Mouse (Mus musculus) cerebral cortex, adult 2 months (tissue): ENCODE measurements around the gene Gprc5b.

ENCODE experiments used
- WGBS: fragments of 180-500 bp; shearing (Covaris S2); methylation state at CpG from one replicate; pipeline ENCODE4 v1.1.7; 2018; 5-methylcytosine and 5-hydroxymethylcytosine counted together

Gprc5b gene

DNA sequence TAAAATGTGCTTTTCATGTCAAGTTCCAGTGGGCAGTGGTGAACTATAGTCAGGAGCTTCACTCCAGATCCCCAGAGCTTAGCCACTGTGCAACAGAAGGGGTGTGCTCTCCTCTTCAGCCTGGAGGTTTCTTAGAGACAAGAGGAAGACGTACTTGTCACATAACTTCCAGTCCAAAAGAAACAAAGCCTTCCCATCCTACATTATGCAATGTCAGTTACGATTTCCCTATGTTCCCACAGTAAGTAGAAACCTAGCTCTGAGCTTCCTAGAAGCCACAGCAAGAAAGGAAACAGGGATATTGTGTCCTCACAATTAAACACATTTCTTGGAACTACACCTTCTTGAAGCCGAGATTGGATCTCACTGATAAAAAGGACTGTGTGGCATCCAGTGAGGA, 47.8 kb downstream of the Gprc5b start:
- 82% methylated on average over 3 of the region's 3 CpGs for WGBS

DNA sequence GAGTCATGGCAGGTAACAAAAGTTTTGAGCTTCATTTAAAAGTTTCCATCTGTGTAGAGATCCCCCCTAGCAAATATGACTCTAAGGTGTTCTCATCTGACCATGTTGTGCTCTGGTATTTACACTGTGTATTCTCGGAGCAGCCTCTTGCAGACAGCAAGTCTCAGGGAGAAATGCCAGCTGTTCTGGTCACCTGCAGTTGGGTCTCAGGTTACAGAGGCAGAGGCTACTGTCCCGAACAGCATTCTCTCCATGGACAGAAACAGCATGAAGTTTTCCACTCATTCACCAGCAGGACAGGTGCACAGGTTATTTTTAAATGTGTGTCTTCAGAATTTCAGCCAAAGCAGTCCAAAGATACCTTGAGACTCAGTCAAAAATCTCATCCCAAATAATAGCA, 50.1 kb downstream of the Gprc5b start:
- WGBS, result 70% methylated on average over 2 of the region's 2 CpGs

DNA sequence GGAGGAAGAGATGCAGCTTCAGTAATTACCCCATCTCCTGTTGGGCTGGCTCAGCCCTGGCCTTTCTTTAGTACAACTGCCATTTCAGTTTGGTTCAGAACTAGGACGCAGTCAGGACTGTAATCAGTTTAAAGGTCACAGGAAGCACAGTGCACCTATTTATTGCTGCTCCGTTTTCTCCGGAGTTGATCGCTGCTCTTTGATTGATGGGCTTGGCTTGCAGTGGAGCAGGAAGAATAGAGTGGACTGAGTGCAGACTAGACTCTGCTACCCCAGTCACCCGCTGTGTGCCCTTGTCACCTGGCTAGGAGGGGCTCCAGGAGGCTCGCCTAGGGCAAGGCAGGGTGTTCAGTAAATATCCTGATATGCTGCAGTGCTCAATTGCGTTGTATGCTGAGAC, 51.8 kb downstream of the Gprc5b start:
- 70% methylated on average over 7 of the region's 7 CpGs for WGBS

DNA sequence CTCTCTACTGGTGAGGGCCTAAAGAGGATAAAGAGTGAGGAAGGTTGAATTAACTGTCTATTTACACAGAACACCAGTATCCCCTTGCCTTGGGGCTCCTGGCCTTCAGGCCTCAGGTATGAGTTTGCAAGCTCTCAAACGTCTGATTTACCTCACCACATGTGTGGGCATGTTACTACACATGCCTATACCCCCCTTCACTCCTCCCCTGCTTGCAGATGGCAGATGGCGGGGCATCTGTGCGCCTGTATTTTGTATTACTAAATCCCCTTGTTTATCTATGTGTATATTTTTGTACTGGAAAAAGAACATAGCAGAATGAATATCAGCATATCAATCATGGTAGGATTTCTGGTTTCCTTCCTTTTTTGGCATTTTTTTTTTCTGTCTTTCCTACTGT, 52.7 kb downstream of the Gprc5b start:
- WGBS, result 74% methylated on average over 3 of the region's 3 CpGs

DNA sequence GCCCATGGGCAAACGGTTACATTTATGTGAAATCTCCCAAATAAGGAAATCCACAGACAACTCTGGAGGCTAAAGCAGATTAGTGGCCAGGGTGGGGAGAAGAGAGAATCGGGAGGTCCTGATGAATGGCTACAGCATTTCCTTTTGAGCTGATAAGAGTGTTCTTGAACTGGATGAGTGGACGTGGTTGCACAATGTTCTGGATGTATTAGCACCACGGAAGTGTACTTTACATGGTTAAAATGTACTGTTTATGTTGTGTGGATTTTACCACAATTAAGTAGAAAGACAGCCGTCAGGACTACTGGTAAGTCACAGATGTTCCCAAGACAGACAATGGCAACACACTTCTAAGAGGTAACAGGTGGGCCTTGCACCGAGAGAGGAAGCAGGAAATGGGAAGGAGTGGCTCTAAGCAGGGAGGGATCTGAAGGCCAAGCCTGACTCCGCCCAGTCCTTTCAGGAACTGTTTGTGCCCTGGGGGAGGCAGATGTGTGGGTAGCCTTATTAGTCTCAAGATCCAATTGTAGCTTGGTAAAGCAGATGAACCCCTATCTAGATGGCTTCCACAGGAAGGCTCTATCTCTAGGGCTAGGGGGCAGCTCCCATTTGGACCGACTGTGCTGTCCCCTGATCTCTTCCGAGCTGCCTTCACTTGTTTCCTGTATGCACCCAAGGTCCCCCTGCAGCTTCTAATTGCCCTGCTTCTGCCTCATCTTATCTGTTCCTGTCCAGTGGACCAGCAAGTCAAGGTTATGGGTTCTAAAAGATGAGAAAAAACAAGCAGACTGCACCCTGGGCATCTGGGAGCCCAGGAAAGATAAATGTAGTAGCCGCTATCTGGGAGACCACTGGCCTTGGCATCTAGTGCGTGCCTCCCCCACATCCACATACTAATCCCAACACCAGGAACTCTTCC, 57.3 kb downstream of the Gprc5b start:
- 84% methylated on average over 11 of the region's 11 CpGs for WGBS

DNA sequence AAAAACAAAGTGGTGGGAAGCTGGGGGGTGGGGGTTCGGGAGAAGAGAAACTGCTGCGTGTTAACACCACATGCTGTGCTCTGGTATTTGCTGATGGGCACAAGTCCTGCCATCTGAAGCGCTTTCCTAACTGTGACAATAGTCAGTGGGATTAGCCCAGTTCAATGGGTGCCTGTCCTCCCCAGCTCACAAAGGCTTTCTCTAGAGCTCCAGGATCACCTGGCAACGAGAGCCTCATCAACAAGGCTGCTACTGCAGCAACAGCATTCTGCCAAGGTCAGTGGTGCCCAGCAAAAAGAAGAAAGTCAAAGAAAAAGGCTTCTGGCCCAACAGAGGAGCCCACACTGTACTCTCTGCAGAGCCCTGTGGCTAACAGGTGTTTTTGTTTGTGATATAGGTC, 58.2 kb downstream of the Gprc5b start:
- 41% methylated on average over 4 of the region's 4 CpGs for WGBS

DNA sequence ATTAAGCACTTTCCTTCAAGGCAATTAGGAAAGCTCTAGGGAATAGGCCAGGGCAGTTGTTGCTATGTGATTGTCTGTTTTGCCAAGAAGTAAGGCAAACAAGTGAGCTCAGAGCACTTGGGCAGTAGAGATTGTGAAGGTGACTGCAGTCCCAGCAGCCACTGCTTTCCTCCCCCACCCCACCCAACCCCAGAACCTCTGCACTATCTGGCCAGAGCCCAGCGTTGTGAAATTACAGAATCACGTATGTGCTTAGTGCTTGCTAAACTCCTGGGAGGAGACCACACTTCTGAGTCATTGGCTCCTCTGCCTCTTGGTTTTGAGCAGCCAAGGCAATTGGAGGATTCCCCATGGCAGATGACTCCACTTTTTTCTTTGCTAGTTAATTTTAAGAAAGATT, 59.7 kb downstream of the Gprc5b start:
- 55% methylated on average over 2 of the region's 2 CpGs for WGBS

DNA sequence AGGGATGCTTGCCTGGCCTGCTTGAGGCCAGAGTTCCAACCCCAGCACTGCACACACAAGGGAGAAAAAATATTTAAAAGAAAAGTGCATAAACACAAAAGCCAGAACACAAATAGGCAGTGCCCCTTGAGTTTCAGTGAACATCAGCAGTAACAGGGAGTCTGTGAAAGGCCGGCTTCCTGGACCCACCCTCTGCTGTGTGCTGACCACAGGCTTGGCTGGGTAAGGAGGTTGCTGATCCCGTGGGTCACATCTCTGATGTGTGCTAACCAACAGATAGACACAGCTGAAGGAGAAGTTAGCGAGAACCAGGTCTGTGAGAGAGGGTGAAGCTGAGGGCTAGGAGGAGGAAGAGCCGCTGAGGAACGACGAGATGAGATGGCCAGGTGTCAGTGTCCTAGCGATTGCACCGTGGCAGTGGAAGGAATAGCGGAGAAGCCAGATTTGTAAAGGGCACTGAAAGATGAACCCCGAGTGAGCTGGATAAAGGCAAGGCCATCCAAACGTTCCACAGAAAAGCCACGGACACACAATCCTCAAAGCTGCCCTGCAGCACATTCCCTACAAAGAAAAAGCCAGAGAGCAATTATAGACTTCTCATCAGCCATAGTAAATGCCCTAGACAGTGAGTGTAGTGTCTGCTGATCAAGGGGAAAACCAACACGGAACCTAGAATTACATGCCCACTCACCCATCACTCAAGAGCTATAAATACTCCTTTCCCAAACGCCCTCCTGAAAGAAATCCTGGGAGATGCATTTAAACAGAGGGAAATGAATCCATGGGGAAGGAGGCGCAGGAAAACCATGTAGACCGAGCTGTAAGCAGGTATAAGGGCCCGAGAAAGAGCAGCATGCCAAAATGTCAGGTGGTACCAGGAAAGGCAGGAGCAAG, 63.3 kb downstream of the Gprc5b start:
- 76% methylated on average over 17 of the region's 17 CpGs for WGBS

DNA sequence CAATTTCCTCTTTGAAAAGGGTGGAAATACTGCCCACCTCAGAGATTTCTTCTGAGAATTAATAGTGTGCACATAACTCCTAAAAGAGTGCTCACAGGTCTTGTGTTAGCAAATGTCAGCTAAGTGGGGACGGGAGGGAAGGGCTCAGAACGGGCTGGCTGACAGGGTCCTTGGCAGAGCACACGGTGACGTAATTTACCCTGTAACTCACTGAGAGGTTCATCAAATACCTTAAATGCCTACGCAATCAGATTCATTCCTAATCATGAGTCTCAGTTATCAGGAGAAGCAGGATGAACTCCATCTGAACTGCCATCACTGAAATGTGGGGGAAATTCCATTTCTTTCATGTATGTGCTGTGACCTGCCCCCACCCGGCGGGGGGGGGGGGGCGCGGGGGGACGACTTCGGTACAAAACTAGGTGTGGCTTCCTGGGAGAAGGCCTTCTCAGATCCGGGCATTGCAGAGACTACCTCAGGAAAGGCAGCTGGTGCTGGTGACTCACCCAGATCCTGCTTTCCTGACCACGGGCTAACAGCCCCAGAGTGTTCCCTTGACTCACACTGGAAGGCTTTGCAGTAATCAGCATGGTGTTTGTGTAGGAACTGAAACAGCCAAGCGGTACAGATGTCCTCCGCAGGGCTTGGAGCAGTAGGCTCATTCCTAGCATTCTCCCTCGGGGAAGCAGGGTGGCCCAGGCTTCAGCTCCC, 65.3 kb downstream of the Gprc5b start:
- WGBS, result 33% methylated on average over 16 of the region's 16 CpGs

DNA sequence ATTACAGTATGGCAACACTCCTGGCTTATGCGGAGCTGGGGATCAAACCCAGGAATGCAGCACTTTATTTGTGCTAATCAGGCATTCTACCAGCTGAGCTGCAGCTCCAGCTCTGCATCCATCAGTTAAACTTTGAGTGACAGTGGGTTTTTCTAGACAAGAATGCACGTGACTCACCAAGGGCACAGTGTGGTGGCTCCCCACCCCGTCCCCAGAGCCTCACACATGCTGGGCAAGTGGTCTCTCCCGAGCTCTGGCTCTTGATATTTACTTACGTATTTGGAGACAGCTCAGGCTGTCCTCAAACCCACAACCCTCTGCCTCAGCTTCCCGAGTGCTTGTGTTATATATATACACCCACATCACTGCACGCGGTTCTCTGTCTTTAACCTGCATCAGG, 66.1 kb downstream of the Gprc5b start:
- WGBS, result 81% methylated on average over 8 of the region's 8 CpGs

DNA sequence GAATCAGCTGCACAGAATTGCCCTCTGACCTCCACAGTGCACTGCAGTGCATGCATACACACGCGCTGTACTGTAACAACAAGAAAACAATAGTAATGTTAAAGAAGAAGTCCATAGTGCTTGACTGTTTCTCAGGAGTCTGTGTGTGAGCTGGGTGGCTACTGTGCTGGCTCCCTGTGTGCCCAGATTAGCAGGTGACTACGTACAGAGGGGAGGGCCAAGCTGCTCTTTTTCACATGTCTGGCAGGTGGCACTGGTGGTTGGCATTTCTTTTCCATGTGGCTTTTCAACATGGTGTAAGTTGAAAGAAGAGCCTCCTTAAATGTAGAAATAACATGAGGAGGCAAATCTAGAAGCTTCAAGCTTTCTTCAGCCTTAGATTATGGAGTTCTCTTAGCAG, 66.7 kb downstream of the Gprc5b start:
- WGBS, result 85% methylated on average over 3 of the region's 3 CpGs

DNA sequence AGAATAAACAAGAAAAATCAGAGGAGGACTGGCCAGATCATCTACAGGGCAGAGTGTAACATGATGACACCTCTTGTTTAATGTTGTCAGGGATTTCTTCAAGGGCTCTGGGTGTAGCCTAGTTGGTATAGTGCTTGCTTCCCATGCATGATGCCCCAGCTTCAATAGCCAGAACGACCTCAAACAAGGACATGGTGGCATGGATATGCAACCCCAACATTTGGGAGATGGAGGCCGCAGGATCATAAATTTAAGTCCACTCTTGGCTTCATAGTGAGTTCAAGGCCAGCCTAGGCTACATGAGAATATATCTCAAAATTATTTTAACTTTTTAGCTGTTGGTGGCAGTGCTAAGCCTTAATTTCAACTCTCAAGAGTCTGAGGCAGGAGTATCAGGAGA, 67.7 kb downstream of the Gprc5b start:
- 93% methylated on average over 2 of the region's 2 CpGs for WGBS

DNA sequence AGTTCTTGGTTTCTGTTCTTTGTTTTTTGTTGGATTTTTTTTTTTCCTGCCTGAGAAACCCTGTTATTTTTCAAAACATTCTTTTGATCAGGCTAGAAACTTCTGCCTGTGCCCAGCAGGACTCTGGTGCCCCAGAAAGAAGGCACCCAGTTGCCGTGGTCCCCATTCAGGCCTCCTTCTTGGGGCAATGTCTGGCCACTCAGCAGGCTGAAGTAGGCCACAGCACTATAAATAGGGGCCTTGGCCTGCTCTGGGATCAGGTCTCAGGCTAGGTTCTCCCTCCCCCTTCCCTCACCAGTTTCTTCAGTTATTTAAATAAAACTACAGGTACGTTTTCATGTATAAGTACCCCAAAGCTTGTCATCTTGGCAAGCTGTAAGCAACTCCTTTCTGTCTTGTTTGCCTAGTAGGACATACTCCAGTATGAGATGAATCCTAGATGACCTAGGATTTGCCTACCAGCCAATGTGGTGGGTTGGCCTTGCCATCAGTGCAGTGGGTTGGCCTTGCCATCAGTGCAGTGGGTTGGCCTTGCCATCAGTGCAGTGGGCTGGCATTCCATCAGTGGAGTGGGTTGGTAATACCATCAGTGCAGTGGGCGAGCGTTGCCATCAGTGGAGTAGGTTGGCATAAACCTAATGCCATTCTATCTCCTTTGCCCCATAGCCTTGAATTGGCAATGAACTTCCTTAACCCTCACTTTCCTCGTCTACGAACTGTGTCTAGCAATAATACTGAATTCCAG, 68.3 kb downstream of the Gprc5b start:
- 83% methylated on average over 6 of the region's 6 CpGs for WGBS

DNA sequence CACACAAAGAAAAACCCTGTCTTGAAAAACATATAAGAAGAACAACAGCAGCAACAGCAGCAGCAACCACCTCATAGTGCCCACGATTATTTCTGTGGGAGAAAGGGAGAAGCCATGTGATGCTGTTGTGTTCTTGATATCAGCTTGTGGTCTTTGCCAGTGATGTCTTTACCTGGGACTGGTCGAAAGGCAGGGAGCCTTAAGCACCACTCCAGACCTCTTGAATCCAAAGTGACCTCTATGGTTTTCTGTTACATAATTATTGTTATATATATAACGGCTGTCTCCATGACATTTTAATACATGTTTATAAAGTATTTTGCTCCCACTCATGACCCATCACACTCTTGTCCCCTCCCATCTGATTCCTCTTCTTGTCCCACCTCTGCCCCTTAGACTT, 69.5 kb downstream of the Gprc5b start:
- 84% methylated on average over 3 of the region's 3 CpGs for WGBS

DNA sequence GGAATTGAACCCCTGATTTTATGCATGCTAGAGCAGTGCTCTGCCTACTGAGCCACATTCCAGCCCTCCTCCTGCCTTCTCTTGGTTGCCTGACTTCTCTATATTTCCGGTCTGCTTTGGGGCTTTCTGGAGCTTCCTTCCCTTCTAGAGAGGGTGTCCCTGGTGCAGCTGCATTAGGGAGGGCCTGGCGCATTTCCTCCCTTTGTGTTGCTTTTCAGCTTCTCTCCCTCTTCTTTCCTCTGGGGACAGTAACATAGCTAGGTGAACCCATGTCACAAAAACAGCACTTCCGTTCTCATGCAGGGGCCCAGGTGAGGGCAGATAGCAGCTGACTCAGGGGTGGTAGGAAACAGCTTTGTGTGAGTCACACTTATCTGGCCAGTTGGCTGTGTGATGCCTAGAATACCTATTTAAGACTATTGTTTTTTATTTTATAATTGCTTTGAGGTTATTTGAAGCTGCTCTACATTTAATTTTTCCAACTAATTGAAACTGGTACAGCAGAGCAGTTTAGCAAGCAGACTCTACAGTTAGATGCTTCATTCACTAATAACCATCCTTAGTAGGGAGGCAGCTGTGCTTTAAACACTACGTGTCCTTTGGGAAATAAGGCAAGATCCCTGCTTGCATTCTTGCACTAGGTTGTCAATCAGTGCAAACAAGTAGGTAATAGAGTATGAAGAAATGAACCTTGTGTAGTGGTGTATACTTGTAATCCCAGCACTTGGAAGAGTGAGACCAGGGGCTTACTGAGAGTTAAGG, 72.4 kb downstream of the Gprc5b start:
- WGBS, result 72% methylated on average over 4 of the region's 4 CpGs
